Mouse (Mus musculus) left cerebral cortex, adult 8-10 months (tissue): ENCODE data around the gene Grb10. TPM values are rescaled to one million over a fixed set of nuclear protein-coding genes. Genes with fewer than 3 reads are reported as not detected.

Experiments
- DNase-seq, 2 experiments: peaks; one replicate each; pipeline ENCODE4 v3.0.0; 2022; ENCODE audit warnings: low spot score in 2 of 2
- total RNA-seq, 4 experiments: library from RNA; stranded (reverse); gene quantifications; 2 replicates each; pipeline ENCODE4 v1.2.4; 2022

The Grb10 gene
- total RNA-seq, 4 experiments from 2014 or later, result 47.8 to 55.4 (median 52.4) TPM

DNA sequence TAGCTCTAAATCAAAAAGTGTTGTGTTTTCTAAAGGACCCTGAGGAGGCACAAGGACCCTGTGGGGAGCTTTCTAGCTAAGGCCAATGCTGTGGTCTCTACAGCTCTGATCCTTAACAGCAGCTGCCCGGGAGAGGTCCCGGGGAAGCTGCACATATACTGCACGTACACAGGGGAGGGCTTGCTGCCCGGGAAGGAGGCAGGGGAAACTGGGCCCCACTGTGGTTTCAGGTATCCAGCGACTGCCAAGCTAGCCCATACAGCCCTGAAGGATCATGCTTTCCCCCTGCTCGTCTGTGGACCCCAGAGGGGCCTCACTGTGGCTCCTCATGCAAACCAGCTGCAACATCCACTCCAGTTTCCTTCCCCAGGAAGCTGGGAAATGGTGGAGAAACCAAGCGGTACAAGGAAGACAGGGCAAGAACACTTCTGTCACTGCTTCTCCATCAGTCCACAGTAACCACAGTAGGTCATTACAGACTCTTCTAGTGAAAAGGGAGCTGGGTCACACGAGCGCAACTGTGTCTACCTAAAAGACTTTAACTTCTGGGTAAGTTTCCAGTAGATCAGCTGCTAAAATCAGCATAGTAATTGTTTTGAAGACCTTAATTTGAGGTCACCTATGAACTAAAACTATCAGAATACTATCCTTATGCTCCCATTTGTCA is 90.0 kb downstream of the Grb10 start:
- no peak for DNase-seq

DNA sequence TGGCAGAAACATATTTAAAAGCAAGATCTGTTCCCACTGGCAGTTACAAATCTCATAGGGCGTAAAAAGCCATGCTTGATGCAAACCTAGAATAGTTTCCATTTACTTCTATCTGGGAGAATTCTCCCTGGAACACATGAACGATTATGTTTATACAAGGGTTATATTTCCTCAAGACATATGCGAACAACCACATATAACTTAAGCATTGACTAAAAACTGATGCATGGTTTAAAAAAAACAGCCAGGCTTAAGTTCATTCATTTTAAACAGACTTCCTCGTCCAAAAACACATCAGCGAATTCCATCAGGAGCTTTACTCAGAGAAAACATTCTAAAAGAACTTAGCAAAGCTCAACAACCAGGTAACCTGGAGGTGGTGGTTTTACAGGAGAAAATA is 90.6 kb downstream of the Grb10 start:
- no peak for DNase-seq

DNA sequence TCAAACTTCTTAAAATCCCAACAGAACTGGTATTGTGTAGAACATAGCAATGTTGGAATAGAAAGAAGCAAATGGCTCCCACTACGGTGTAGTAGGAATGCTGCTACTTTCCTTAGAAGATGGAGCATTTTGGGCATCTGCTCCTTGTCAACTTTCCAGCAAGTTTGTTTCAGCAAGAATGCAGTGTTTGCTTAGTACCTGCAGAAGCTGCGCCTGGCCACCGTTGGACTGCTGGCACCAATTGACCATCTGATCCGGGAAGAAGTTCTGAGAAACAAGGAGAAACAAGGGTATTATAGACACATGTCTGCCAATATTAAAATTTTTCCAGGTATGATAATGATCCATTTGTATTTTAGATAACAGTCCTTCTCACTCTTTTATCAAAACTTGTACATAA is 92.7 kb downstream of the Grb10 start:
- DNase-seq, result no peak

DNA sequence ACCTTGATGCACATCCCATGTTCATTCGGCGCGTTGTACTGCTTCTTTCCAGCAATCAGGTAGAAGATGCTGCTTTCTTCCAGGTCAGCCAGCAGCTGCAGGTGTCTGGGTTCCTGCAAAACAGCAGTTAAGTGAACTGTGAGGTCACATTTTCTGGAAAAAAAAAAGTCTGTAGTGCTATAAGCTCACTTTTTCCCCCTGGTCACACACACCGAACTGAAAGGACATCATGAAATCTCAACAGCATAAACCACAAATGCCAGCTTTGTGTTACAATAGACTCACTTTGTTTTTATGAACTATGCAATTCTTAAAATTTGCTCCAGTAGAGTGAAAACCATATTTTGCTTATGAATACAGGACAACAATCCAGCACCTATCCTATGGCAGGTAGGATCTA is 93.7 kb downstream of the Grb10 start:
- no peak for DNase-seq

DNA sequence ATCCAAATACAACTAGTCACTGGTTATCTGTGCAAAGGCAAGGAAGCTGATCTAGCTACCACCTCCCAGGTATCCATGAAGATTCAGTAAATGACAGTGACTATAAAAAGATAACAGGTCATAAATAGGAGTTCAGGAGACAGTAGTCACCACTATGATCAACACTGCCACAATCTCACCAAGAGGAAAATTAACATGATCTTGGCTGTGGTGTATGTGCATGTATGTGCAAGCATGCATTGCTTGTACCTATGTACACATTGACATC is 94.5 kb downstream of the Grb10 start:
- DNase-seq, result no peak

DNA sequence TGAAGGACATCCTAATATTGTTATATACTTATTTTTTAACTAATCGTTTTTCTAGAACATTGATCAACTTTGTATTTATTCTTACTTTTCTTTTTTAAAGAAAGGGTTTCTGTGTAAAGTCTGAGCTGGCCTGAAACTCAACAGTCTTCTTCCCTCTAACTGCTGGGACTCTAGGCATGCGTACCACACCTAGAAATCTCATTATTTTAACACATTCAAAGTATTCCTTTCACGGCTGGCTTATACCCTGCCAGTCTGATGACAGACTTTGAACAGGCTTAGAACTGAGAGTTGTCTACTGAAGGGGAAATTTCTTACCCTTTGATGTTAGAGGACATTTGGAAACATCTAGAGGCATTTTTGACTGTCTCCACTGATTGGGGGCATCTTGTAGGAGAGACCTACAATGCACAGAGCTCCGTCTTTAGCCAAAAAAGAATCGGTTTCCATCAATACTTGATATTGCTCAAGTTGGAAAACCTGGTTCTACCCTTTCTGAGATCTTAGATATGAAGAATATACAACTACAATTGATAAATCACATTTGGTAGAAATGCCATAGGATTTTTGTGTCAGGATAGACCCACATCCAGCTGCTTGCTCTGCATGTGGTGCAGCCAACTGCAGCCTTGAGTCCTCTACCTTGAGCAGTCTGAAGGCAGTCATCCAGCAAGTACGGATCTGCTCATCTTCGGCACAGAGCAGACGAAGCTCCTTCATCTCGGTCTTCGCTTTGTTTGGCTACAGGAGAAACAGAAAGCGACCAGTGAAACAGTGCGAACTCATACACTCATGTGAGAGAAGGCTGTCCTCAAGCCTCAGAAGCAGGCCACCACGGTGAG is 95.0 kb downstream of the Grb10 start:
- no peak for DNase-seq

DNA sequence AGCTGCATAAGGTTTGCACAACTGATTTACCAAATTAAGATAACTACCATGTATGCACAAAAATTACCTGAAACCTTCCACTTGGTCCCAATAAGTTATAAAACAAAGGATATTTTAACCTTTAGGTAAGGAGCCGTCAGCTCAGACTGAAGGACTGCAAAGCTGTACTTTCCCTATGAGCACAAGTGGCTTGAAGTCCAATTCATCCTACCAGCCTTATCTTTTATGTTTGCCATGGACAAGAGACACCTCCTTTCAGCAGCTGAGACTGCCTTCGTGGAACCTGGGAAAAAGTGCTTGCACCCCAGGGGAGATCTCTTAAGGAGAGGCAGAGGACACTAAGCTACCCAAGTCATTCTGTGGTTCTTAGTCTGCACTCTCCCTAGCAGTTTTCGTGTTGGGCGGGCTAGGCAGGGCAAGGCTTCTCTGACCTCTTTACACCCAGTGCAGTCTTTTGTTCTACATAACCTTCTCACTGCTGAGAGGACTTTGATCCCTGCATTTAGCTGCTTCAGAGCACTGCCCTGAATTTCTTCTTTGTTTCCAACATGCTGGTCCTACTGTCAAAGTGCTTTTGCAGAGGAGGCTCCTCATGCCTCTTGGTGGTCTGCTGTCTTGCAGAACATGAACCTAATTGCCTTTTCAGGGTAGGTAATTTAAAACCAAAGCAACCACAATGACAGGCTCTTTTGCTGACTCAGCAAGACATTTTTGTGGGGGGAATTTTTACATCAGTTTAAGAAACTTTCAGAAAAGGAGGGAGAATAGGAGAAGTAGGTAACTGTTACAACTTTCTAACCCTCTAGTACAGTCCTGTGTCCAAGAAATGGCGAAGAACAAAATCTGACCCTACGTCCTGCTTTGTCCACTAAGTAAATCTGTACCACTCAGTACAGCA is 95.9 kb downstream of the Grb10 start:
- no peak for DNase-seq

DNA sequence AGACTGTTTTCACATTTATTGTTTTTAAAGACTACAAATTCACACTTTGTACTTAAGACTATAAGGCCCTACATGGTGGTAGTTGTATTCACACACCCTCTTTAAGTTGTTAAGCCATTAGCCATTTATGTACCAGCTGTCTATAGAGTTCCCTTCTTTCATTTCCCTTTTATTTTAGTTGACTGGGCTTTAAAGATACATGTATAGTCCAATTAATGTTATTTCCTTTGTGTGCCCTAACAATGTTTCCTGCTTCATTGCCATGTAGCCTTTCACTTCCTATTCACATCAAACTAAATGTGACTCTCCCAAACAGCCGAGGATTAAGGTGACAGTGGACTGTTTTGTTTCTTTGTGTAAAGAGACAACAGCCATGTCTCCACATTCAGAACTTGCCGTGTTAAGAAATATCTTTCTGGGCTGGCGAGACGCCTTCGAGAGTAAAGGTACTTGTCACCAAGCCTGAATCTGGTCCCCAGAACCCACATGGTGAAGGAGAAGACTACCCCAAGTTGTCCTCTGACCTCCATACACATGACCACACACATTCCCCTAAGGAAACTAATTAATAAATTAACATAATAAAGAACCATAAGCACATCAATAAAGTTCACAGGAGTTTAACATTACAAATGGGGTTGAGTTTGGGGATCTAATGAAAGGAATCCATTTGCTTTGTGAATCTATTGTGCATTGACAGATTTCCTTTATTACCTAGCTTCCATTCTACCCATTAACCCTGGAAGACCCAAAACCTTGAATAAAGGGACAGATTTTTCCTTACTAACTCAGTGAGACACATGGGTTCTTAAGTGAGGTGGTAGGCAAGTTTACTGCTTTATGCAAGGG is 97.4 kb downstream of the Grb10 start:
- no peak for DNase-seq

DNA sequence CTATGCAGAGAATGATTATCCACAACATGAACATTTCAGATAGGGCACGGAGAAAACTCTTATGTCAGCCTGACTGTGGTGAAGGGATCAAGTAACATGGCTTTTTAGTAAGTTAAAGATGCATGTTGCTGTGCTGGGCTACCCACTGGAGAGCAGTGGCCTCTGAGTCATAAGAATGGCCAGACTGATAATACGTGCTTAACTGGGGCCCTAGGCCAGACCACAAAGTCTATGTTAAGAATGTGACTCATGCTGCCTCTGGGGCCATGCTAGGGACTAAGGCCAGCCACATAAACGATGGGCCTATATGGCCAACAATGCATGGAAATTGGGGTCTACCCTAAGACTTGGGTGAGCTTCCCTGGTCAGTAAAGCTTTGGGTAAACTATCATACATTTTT is 98.9 kb downstream of the Grb10 start:
- DNase-seq, result no peak

DNA sequence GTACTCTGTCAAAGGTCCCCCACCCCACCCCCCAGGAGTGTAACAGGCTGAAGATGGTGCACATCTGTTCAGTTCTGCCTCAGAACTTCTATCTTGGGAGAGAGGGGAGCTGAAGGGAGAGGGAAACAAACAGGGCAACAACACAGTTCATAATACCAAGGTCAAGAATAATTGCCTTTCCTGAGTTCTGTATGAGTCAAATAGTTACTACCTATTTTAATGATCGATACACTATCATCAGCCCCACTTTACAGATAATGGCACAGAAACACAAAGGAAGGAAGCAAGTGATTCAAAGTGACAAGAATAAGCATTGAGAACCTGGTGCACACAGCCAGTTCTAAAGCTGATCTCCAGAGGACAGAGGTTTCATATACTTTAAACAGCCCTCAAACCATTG is 99.9 kb downstream of the Grb10 start:
- DNase-seq, result no peak

DNA sequence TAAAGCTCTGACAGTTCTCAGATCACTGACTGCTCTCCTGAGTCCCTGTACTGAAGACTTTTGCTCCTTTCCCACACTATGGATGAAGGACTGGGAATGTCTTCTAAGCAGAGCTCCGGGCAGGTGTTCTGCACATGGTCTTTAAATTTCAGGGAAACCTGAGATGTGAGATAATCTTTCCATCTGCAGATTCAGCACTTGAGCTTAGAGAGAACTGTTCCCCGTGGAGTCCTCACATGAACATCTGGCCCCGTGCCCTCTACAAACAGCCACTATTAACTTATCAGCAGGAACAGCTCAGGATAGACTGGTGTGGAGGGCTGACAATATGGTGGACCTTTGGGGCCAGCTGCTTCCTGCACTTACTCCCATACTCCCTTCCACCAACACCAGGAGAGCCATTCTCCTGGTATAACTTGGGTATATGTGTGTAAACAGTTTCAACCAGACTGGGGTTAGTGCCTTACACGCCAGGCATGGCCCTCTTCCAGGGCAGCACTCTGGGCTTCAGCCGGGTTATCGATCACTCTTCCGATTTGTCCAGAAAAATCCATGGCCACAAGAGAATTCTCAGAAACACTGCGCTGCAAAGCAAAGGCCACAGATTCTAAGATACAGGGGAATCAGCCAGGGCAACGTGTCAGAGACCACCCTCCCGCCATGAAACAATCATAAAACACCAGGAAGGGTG is 101.0 kb downstream of the Grb10 start:
- DNase-seq, result no peak

DNA sequence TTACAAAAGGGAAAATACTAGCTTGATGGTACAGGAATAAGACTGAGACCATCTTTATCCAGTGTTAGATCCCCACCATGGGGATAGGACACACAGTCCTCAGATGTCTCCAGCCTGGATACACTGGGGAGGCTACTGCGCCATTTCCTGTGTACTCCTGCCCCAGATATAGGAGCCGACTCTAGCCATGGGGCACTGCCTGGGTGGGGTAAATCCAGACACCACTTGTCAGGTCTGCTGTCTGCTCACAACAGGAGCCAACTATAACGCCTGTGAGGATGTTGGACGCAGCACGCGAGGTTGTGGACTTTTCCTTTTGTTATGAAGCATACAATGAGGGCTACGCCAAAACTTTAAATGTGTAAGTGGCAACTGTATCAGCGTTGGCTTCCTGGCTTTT is 103.7 kb downstream of the Grb10 start:
- no peak for DNase-seq

DNA sequence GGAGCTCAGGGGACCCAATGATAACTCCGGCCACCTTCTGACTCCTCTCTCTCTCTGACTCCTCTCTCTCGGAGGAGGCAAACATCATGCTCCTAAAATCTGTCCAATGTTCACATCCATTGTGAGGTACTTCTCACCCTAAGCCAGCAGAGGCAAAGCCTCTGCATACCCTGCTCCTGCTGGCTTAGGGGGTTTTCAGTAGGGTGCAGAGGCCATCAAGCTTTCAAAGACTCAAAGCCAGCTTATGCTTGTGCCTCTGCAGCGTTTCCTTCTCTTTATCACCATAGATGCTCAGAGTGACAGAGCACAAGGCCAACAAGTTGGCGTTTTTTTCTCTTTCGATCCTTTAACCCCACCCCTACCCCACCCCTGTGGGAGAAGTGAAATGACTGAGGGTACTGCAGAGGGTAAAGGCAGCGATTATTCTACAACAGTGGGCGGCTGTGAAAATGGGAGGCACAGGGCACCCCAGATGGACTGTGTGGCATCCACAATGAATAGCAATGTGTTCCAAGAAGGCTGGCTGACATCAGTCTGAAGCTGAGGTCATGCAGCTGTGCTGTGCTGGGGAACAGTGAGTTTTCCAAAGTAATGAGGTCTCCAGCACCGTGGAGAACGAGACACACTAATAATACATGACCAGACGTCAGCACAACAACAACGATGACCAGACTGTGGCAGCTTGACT is 106.2 kb downstream of the Grb10 start:
- peak in 1 of 2 experiments; percentile 48 for DNase-seq

DNA sequence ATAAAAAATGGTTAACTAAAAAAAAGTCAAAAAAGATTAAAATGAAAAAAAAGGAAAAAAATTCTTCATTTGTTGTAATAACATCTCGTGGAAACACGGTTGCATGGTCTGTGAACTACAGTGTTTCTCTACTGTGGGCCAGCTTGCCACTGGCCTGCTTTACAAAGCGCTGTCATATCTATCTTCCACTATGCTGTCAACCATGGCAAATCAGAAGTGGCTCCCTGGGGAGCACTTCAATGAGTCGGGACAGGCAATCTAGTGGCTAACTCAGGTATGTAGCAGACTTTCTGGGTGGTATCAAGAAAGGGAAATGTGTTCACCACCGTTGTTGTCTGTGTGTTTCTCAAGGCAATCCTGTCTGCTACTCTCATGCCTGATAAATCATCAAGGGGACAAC is 106.8 kb downstream of the Grb10 start:
- DNase-seq, result no peak

DNA sequence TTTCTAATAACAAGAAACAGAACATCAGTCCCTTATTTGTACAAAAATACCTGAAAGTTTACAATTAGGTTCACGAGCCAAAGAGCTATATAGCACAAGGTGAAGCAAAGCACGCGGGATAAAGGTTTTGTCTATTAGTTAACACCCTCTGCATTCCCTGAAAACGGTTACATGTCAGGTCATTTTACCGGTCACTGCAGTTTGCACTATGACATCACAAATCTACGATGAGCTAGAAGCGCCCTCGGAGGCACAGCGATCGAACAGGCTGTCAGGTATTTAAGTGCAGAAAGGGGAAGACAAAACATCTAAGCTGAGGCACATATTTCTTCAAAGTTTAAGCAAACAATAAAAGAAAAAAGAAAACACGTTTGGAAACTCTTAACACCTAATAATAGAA is 108.0 kb downstream of the Grb10 start:
- no peak for DNase-seq

DNA sequence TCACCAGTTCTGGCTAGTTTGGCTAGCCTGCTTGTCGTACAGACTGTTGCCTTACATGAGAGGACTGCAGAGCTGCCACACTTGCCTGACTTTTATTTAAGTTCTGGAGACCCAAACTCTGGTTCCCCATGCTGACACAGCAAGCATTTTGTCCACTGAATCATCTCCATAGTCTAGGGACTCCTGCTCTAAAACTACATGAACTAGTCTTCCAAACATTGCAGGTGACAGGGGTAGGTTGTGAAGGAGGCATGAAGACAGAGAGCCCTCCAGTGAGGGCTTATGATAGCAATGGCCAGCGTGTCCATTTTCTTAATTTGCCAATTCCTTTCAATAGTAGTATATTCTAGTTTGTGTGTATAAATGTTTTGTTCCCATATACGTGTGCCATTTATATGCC is 109.4 kb downstream of the Grb10 start:
- no peak for DNase-seq

DNA sequence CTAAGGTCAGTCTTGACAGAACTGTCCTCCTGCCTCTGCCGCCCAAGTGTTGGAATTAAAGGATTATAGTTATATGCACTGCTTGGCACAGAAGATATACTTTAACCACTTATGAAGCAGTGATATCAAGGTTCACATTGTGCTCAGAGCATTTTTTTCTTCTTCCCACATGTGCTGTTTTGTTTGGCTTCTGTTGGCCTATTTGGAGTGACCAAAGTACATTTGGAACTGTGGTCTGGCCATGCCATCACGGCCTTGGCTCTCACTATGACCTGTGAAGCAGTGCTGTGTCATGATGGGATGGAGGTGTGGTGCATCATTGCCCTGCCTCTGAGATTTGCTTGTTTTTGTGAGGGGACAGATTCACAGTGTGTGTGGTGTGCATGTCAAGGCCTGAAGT is 109.9 kb downstream of the Grb10 start:
- no peak for DNase-seq

DNA sequence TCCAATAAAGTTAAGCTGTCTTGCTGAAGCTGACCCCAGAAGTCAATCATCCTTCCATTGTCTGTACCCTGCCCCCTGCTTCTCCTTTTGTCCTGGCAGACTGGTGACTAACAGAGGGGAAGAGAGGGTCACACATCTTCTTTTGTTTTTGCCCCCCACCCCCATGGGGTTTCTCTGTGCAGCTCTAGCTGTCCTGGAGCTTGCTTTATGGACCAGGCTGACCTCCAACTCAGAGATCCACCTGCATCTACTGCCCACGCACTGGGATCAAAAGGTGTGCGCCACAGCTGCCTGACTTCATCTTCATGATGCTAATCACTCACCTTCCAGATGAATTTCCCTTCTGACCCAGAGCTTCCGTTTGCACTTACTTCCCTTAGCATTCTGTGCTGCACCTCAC is 114.6 kb downstream of the Grb10 start:
- no peak for DNase-seq

DNA sequence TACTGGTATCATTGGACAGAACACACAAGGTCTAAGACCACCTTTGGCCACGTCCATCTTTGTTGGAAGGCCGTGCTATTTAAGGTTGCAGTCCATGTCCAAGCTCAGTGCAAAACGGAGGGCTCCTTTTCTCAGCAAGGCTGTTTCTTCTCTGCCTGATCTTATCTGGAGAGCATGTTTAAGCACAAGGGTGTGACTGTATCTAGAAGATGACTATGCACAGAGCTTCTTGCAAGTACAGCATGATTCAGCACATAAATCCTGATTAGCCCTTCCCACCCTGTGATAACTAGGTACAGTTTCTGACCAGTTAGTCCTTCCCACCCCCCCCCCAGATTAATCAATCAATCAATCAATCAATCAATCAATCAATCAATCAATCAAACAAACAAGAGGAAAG is 115.1 kb downstream of the Grb10 start:
- DNase-seq, result no peak

DNA sequence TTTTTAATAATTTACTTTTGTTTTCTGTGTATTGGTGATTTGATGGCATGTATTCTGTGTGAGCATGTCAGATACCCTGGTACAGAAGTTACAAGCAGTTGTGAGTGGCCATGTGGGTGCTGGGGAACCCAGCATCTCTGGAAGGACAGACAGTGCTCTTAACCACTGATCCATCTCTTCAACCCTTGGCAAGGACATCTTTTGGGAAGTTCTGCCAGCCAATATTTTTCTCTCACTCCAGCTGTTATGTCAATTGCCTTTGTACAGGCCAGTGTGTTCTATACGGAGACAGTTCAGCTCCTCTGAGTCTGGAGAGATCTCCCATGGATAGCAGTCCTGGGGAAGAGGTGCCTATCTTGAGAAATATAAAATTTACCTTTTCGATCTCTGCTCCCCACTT is 116.4 kb downstream of the Grb10 start:
- DNase-seq, result no peak
